Mouse (Mus musculus) gastrocnemius, postnatal 10 days (tissue): Measurements from ENCODE around the gene Chpf2. TPM values are rescaled to one million over a fixed set of nuclear protein-coding genes. Genes with fewer than 3 reads are reported as not detected.

Experiments used
- microRNA-seq, 2 experiments: library from miRNA; unstranded; fragments of <30 nt; microRNA quantifications; one replicate each; pipeline ENCODE4 v1.2.0; 2021
- total RNA-seq, 2 experiments: library from RNA; stranded (reverse); gene quantifications; 2 replicates each; pipeline ENCODE4 v1.2.3; 2021

Chpf2 gene
- total RNA-seq, 2 experiments from 2014 or later: 19.6 to 29.4 TPM

Small RNA genes lying within 50 kb of the gene (microRNA-seq; reads per million reads assigned to microRNA genes)
- 144 to 182 reads per million in 2 experiments for gene Mir671

Other genes with a start within 250 kb of the Chpf2 start
- gene Kcnh2, start 235.1 kb upstream of the Chpf2 start, total RNA-seq: 10 to 100 TPM in 1 of 2 experiments, 1 to 10 TPM in 1; 5.4 to 10.8 TPM
- 10 to 100 TPM in 1 of 2 experiments, 1 to 10 TPM in 1; 7.7 to 11.2 TPM for gene Nos3, start 221.9 kb upstream of the Chpf2 start, total RNA-seq
- gene Atg9b, start 194.6 kb upstream of the Chpf2 start, total RNA-seq: under 1 TPM; 0.23 to 0.26 TPM
- 10 to 100 TPM; 35.9 to 45.5 TPM for gene Abcb8, start 193.1 kb upstream of the Chpf2 start, total RNA-seq
- gene Asic3, start 173.3 kb upstream of the Chpf2 start, total RNA-seq: under 1 TPM; 0.12 to 0.36 TPM
- 10 to 100 TPM; 15.5 to 17.5 TPM for gene Cdk5, start 163.2 kb upstream of the Chpf2 start, total RNA-seq
- 10 to 100 TPM; 26.2 to 39.8 TPM for gene Slc4a2, start 162.9 kb upstream of the Chpf2 start, total RNA-seq
- 100 to 1,000 TPM; 124 to 142 TPM for gene Fastk, start 141.5 kb upstream of the Chpf2 start, total RNA-seq
- gene Tmub1, start 138.9 kb upstream of the Chpf2 start, total RNA-seq: 1 to 10 TPM; 9.0 to 9.9 TPM
- gene Agap3, start 134.6 kb upstream of the Chpf2 start, total RNA-seq: 10 to 100 TPM; 61.0 to 61.8 TPM
- gene Gbx1, start 59.5 kb upstream of the Chpf2 start, total RNA-seq: not detected
- gene Asb10, start 45.8 kb upstream of the Chpf2 start, total RNA-seq: 10 to 100 TPM; 31.3 to 37.4 TPM
- not detected for gene 4931409K22Rik, start 29.9 kb upstream of the Chpf2 start, total RNA-seq
- 10 to 100 TPM; 66.4 to 74.0 TPM for gene Abcf2, start 9.3 kb upstream of the Chpf2 start, total RNA-seq
- 100 to 1,000 TPM; 122 to 132 TPM for gene Smarcd3, start 37.7 kb downstream of the Chpf2 start, total RNA-seq
- 10 to 100 TPM; 22.8 to 24.3 TPM for gene Nub1, start 98.8 kb downstream of the Chpf2 start, total RNA-seq
- gene Wdr86, start 144.0 kb downstream of the Chpf2 start, total RNA-seq: 1 to 10 TPM in 1 of 2 experiments, under 1 TPM in 1; 0.70 to 1.2 TPM
- not detected for gene Crygn, start 171.3 kb downstream of the Chpf2 start, total RNA-seq